4 mouse cellular contexts compared by ENCODE assay signal in genomic region chr16:30464742-30465141, GRCm38 (mm10). TPM values are rescaled to one million over a fixed set of nuclear protein-coding genes. Genes with fewer than 3 reads are reported as not detected.
A peak's percentile ranks its signal among the peaks of the same experiment; 100 is the strongest.
DNase-seq lines count a peak whose midpoint lies in the region; TF ChIP-seq lines count a peak whose summit lies in the region.
"Not testable (repeated sequence)": the region's sequence is repeated elsewhere in the genome, so short reads cannot be mapped to it uniquely, and the experiment has no call there.

No protein-coding gene starts in this region.

- not testable (repeated sequence) for H3K79me2 ChIP-seq in MEL (ENCODE audit: control insufficient read depth, insufficient read depth, low read length, poor library complexity); macrophage (ENCODE audit: inconsistent target)

- not testable (repeated sequence) for H3K27me3 ChIP-seq in MEL (ENCODE audit: control insufficient read depth in 1 of 2, insufficient read depth in 2 of 2, low read length in 2 of 2)

- peaks cover 0 to 15% of the 10 kb centered on the region in 2 experiments; a peak in 2 of 4 replicates for H3K36me3 ChIP-seq in MEL (ENCODE audit: control insufficient read depth in 1 of 2, insufficient read depth in 2 of 2, low read length in 2 of 2)
- H3K36me3 ChIP-seq in macrophage (ENCODE audit: inconsistent target) = not testable (repeated sequence)

- TF ChIP-seq RAD21 in MEL (IDR thresholded peaks at IDR 0.05; ENCODE audit: low read depth, low read length) = not testable (repeated sequence)

- TF ChIP-seq POLR2A in MEL (IDR thresholded peaks at IDR 0.05; ENCODE audit: control insufficient read depth in 1 of 2, insufficient read depth in 1 of 2, low read depth in 1 of 2, low read length in 2 of 2, poor library complexity in 1 of 2); bone marrow macrophage, adult 2 months (IDR thresholded peaks at IDR 0.05; ENCODE audit: borderline replicate concordance, low read depth, low read length): not testable (repeated sequence)

- H3K4me1 ChIP-seq in MEL (ENCODE audit: control insufficient read depth in 1 of 2, insufficient read depth in 2 of 2, low read length in 2 of 2) = peaks cover 5 to 20% of the 10 kb centered on the region in 2 experiments
- H3K4me1 ChIP-seq in bone marrow macrophage, adult 2 months (ENCODE audit: control insufficient read depth, insufficient read depth, low read length) = peaks cover 13% of the 10 kb centered on the region

- H3K4me3 ChIP-seq in MEL (ENCODE audit: control insufficient read depth in 1 of 2, insufficient read depth in 1 of 2, low read depth in 2 of 2, low read length in 2 of 2); bone marrow macrophage, adult 2 months (ENCODE audit: insufficient read depth, low read length); macrophage (ENCODE audit: inconsistent target): not testable (repeated sequence)

- H3K27ac ChIP-seq in MEL (ENCODE audit: control insufficient read depth, low read depth, low read length) = not testable (repeated sequence)
- peak overlapping the region; percentile 78 for H3K27ac ChIP-seq in bone marrow macrophage, adult 2 months (ENCODE audit: insufficient read depth, low read depth, low read length)
- peak overlapping the region; percentile 61 for H3K27ac ChIP-seq in macrophage

- peak; percentile 50 for DNase-seq in MEL (ENCODE audit: low read depth, low spot score)
- DNase-seq in heart, adult 11 months = peak; percentile 24

- TF ChIP-seq EP300 in MEL (IDR thresholded peaks at IDR 0.05; ENCODE audit: low read depth in 1 of 2, low read length in 2 of 2) = 0 out of 4 replicates have a peak, but pooled peaks of 1 of the 2 experiments have one; percentile 11

- not testable (repeated sequence) for H3K9me3 ChIP-seq in MEL (replicated peaks; ENCODE audit: insufficient read depth, low read length)

- TF ChIP-seq CTCF in MEL (IDR thresholded peaks at IDR 0.05 in 2 of 3, conservative IDR thresholded peaks at IDR 0.05 in 1 of 3; ENCODE audit: control insufficient read depth in 1 of 3, insufficient read depth in 1 of 3, low read depth in 2 of 3, low read length in 3 of 3, poor library complexity in 1 of 3, severe bottlenecking in 1 of 3); bone marrow macrophage, adult 2 months (IDR thresholded peaks at IDR 0.05; ENCODE audit: low read depth, low read length): not testable (repeated sequence)

- H3K9ac ChIP-seq in MEL (ENCODE audit: control insufficient read depth, low read depth, low read length, poor library complexity, severe bottlenecking) = not testable (repeated sequence)

- WGBS in macrophage (ENCODE audit: missing documents) = 72% methylated on average over 3 of the region's 3 CpGs

TF ChIP-seq in MEL, 35 proteins besides CTCF, POLR2A, EP300 and RAD21:
- TF ChIP-seq GATA1 (IDR thresholded peaks at IDR 0.05; ENCODE audit: low read depth, low read length) (peak; percentile 16; the same call in 1 of the 2 replicates), RCOR1 (IDR thresholded peaks at IDR 0.05; ENCODE audit: low read depth, low read length) (peak; percentile 89)

RNA-seq across cellular contexts. Expression of gene Atp13a3, which starts 59.0 kb away (rescaled TPM):
- total RNA-seq in MEL (2012; rRNA removed) = 120 and 145 TPM in 2 replicates
- polyA plus RNA-seq in MEL (2012; ENCODE audit: insufficient read depth in 1 of 2, insufficient read length in 2 of 2, low read depth in 1 of 2, low replicate concordance in 2 of 2, missing spikeins in 1 of 2) = 100 to 1,000 TPM in 1 of 2 experiments, 10 to 100 TPM in 1; 93.3 to 117 TPM
- polyA plus RNA-seq in bone marrow macrophage, adult 2 months (2012; ENCODE audit: insufficient read depth, insufficient read length, missing spikeins) = 39.1 and 46.6 TPM in 2 replicates
- total RNA-seq in macrophage (2018; cell fraction: chromatin; rRNA removed) = 100 to 1,000 TPM in 6 of 26 experiments, 10 to 100 TPM in 20; 38.8 to 239 (median 75.6) TPM
- total RNA-seq in macrophage (2018; cell fraction: cytosol; rRNA removed) = 10 to 100 TPM; 18.8 to 75.6 (median 38.3) TPM
- 100 to 1,000 TPM in 9 of 26 experiments, 10 to 100 TPM in 17; 30.1 to 173 (median 83.2) TPM for total RNA-seq in macrophage (2018; cell fraction: nucleus; rRNA removed)
- 26.9 to 42.2 TPM (median 30.1 TPM) in 3 replicates for polyA plus RNA-seq in macrophage (2018)
